ENCODE assay signal across 10 mouse cellular contexts in the genomic region with DNA sequence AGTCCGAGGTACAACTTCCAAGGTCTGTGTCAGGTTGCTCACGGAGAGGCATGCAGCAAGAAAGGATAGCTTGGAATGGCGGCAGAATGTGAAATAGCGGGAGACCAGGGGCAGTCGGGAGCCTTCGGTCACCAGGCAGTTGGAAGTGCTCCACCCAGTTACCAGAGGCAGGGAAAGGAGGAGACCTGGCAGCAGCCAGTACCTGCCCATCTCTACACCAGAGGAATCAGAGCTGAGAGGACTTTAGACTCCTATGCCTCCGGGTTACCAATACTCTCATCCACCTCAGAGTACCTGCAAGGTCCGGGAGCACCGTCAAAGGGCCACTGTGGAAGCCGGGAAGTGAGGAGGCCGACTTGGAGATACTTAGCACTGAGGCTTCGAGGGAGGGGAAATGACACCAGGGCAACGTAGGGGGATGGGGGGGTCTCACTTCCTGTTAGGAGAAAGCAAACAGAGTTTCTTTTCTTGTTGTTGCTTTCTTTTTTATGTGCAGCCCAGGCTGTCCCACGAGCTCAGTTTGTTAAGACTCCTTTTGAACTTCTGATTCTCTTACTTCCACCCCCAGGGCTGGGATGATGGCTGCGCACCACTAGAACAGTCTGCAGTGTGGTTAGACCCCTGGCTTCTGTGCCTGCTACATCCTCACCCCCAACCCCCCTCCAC. TPM values are rescaled to one million over a fixed set of nuclear protein-coding genes. Genes with fewer than 3 reads are reported as not detected.
DNase-seq lines count a peak whose midpoint lies in the region; ATAC-seq and TF ChIP-seq lines count a peak whose summit lies in the region.
"Had no signal": no experiment of that assay in that cellular context is flagged by ENCODE, and none has a peak within 500 bp of the region (broad histone marks: within the 10 kb centered on the region; RNA-seq: fewer than 3 reads in every experiment).

A gene (minus strand): TSS at position 374 of the 666 bp plus-strand sequence.

- H3K9ac ChIP-seq in lung, embryonic 15.5 days: 0 out of 2 replicates have a peak within 1 kb of the TSS, but pooled peaks have one; percentile 6
- H3K9ac ChIP-seq in stomach, embryonic 16.5 days (ENCODE audit: low read length): peak within 1 kb of the TSS; percentile 35

- no peak within 1 kb of the TSS for H3K4me3 ChIP-seq in lung, embryonic 15.5 days
- H3K4me3 ChIP-seq in lung, adult 2 months (replicated peaks; ENCODE audit: extremely low read depth, low read depth, low read length): no peak within 1 kb of the TSS
- H3K4me3 ChIP-seq in embryonic facial prominence, embryonic 10.5 days: no peak within 1 kb of the TSS
- no peak within 1 kb of the TSS for H3K4me3 ChIP-seq in stomach, embryonic 16.5 days (replicated peaks; ENCODE audit: low read length)
- H3K4me3 ChIP-seq in layer of hippocampus, adult 2 months: no peak within 1 kb of the TSS

- H3K27me3 ChIP-seq in lung, embryonic 15.5 days: no peaks in the 10 kb centered on the region
- peaks cover 36% of the 10 kb centered on the region for H3K27me3 ChIP-seq in embryonic facial prominence, embryonic 10.5 days (replicated peaks; ENCODE audit: low read depth, poor library complexity, severe bottlenecking)
- H3K27me3 ChIP-seq in stomach, embryonic 16.5 days (ENCODE audit: control insufficient read depth, insufficient read depth, low read length): no peaks in the 10 kb centered on the region

- peak within 1 kb of the TSS; percentile 15; the same call in 1 of the 2 replicates for H3K4me2 ChIP-seq in lung, embryonic 15.5 days
- H3K4me2 ChIP-seq in stomach, embryonic 16.5 days (ENCODE audit: low read depth, low read length): no peak within 1 kb of the TSS

- peak within 1 kb of the TSS; percentile 26 for H3K27ac ChIP-seq in lung, embryonic 15.5 days
- H3K27ac ChIP-seq in embryonic facial prominence, embryonic 10.5 days (replicated peaks): peak within 1 kb of the TSS; percentile 59
- H3K27ac ChIP-seq in stomach, embryonic 16.5 days (ENCODE audit: low read length): peak within 1 kb of the TSS; percentile 38; the same call in 1 of the 2 replicates
- H3K27ac ChIP-seq in layer of hippocampus, adult 2 months: no peak within 1 kb of the TSS; the same call in 1 of the 2 replicates

- no peak for DNase-seq in lung, adult 2 months
- no peak for DNase-seq in embryonic facial prominence, embryonic 10.5 days (ENCODE audit: low spot score)
- DNase-seq in kidney, postnatal 36 days: peak; percentile 68 to 73
- DNase-seq in layer of hippocampus, adult 2 months (ENCODE audit: low spot score in 2 of 2): no peak
- no peak for DNase-seq in testis, postnatal 10 days (ENCODE audit: low spot score)
- DNase-seq in cerebellum, adult 9-11 months: no peak
- DNase-seq: cerebellum, postnatal 14 days had no signal

- no peaks in the 10 kb centered on the region for H3K36me3 ChIP-seq in lung, embryonic 15.5 days
- H3K36me3 ChIP-seq in embryonic facial prominence, embryonic 10.5 days (replicated peaks): no peaks in the 10 kb centered on the region
- no peaks in the 10 kb centered on the region for H3K36me3 ChIP-seq in stomach, embryonic 16.5 days (ENCODE audit: control insufficient read depth, insufficient read depth, low read length)

- no peak for TF ChIP-seq POLR2A in lung, adult 2 months (IDR thresholded peaks at IDR 0.05; ENCODE audit: borderline replicate concordance, extremely low read depth, low read depth, low read length)

- 39% methylated on average over 15 of the region's 15 CpGs for WGBS in lung, embryonic 15.5 days
- 38% methylated on average over 15 of the region's 15 CpGs for WGBS in lung, adult 2 months
- WGBS in embryonic facial prominence, embryonic 10.5 days: 58% methylated on average over 15 of the region's 15 CpGs
- 52% methylated on average over 15 of the region's 15 CpGs for WGBS in stomach, embryonic 16.5 days

- ATAC-seq in lung, embryonic 15.5 days (ENCODE audit: borderline replicate concordance, extremely low read depth, low FRiP score, low TSS enrichment): peak; percentile 12; the same call in 1 of the 2 replicates
- ATAC-seq in stomach, embryonic 16.5 days (ENCODE audit: insufficient read depth, low FRiP score): no peak

- peaks cover 25% of the 10 kb centered on the region for H3K4me1 ChIP-seq in lung, embryonic 15.5 days
- H3K4me1 ChIP-seq in lung, adult 2 months (ENCODE audit: control insufficient read depth, insufficient read depth, low read length): 0 out of 2 replicates have a peak, but pooled peaks cover 2% of the 10 kb centered on the region
- peaks cover 32% of the 10 kb centered on the region for H3K4me1 ChIP-seq in embryonic facial prominence, embryonic 10.5 days
- peaks cover 9% of the 10 kb centered on the region; the same call in 1 of the 2 replicates for H3K4me1 ChIP-seq in stomach, embryonic 16.5 days (ENCODE audit: control insufficient read depth, insufficient read depth, low read length)

- TF ChIP-seq CTCF in lung, adult 2 months (IDR thresholded peaks at IDR 0.05; ENCODE audit: insufficient read depth, low read length): no peak
- TF ChIP-seq CTCF in layer of hippocampus, adult 2 months (conservative IDR thresholded peaks at IDR 0.05): no peak

- H3K9me3 ChIP-seq in lung, embryonic 15.5 days: no peaks in the 10 kb centered on the region
- no peaks in the 10 kb centered on the region for H3K9me3 ChIP-seq in embryonic facial prominence, embryonic 10.5 days
- no peaks in the 10 kb centered on the region for H3K9me3 ChIP-seq in stomach, embryonic 16.5 days (replicated peaks; ENCODE audit: control insufficient read depth, low read length)

RNA-seq across cellular contexts. Expression of the gene that starts here (rescaled TPM):
- polyA plus RNA-seq in lung, embryonic 15.5 days (2015; fragmentation: Nextera tagmentation; extraction: Ambion mirVana): 1.2 and 1.4 TPM in 2 replicates
- polyA plus RNA-seq in lung, adult 2 months (2012; rRNA removed): 1.4 and 1.8 TPM in 2 replicates
- polyA plus RNA-seq in embryonic facial prominence, embryonic 10.5 days (2016; fragmentation: Nextera tagmentation; extraction: Ambion mirVana): 0.41 and 0.60 TPM in 2 replicates
- 1.6 and 1.9 TPM in 2 replicates for polyA plus RNA-seq in stomach, embryonic 16.5 days (2015; fragmentation: Nextera tagmentation; extraction: Ambion mirVana)
- total RNA-seq in layer of hippocampus, adult 2 months (2021): under 1 TPM; 0.49 to 0.93 TPM
- polyA plus RNA-seq: heart, embryonic 14.5 days had no signal

Comparison
In these comparisons a context has a peak if more than half of its experiments do, and no peak if none do; other contexts are left out.
1. DNase-seq: peak in kidney, postnatal 36 days (2 of 2); none in lung, adult 2 months (single experiment), embryonic facial prominence, embryonic 10.5 days (single experiment), layer of hippocampus, adult 2 months (0 of 2), testis, postnatal 10 days (single experiment) and cerebellum, adult 9-11 months (single experiment).